Mouse (Mus musculus) ovary, adult 10 weeks (tissue): Measurements from ENCODE around the gene Ces2g. TPM values are rescaled to one million over a fixed set of nuclear protein-coding genes. Genes with fewer than 3 reads are reported as not detected.

Source experiments
- polyA plus RNA-seq: library from polyadenylated mRNA; stranded (reverse); fragments of 350-450 nt; fragmentation: Illumina TruSeq; extraction: RNeasy Lipid Tissue Mini Kit (QIAGEN cat#74804); gene quantifications from one replicate; pipeline ENCODE4 v1.2.3, GENCODE M21; 2014

Gene Ces2g
- polyA plus RNA-seq: 46.3 TPM

DNA sequence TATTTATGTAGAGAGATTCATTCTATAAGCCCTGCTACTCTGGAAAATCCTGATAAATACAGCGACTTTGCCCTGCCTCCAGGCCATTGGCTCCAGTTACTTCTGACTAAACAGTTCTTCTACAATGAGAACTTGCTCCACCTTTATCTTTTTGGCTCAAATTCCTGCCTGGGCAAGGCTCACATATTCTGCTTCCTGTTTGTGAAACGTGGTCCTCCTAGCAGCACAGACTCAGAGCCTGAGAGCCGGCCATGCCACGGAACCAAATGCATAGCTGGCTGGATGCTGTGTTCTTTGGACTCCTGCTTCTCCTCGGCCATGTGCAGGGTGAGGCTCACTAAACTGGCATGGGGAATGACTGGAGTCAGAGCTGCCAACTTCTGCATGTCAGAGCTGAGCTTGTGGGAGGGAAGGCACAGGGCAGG is at the start of gene Ces2g:
TSS of gene Ces2g (plus strand) at position 182 of the 425 bp plus-strand sequence.

GRCm38 (mm10) chr8:104925972-104926596 is 35.4 kb upstream of the Ces2g start, which contains the start of gene Ces2e:
Gene Ces2e (plus strand): TSS chr8:104926260.

DNA sequence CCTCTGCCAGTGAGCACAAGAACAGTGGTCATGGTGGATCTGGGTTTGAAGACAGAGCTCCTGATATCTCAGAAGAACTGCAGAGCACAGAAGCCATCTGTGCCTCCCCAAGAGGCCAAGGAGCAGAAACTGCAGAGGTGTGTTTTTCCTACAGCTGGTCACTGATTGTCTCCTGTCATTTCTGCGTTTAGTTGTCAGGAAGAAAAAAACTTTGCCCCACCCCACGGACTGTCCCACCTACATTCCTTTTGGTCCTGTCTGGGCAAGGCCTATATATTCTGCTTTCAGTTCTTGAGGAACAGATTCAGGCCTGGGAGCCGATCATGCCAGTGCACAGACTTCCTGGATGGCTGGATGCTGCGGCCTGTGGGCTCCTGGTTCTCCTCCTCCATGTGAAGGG is 14.5 kb upstream of the Ces2g start, which contains the start of gene Ces2f:
TSS of gene Ces2f (plus strand) at position 301 of the 400 bp plus-strand sequence.

DNA sequence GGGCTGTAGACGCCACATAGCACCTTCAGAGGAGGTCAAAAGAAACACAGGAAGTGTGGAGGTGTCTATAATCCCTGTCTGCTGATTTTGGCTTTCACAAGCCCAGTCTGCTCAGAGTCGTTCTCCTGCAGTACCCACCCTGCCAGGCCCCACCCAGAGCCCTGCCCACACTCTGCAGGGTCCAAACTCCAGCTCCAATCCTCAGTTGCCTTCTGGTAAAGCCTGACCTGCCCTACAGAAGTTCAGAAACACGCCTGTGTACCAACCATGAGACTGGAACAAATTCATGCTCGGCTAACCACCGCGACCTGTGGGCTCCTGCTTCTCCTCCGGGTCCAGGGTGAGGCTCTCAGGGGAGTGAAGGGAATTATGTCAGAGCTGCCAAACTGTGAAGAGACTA is 39.1 kb downstream of the Ces2g start, which contains the start of gene Ces2h:
TSS of gene Ces2h (plus strand) at position 268 of the 400 bp plus-strand sequence.

Other genes with a start within 250 kb of the Ces2g start
- gene Ces2a, start 227.7 kb upstream of the Ces2g start, polyA plus RNA-seq: not detected
- gene Ces2b, start 130.1 kb upstream of the Ces2g start, polyA plus RNA-seq: 0.17 TPM
- gene Ces2c, start 114.7 kb upstream of the Ces2g start, polyA plus RNA-seq: not detected
- gene Ces2e, start 35.5 kb upstream of the Ces2g start, polyA plus RNA-seq: 4.4 TPM
- not detected for gene Ces2f, start 14.4 kb upstream of the Ces2g start, polyA plus RNA-seq
- gene Ces2h, start 39.1 kb downstream of the Ces2g start, polyA plus RNA-seq: not detected
- not detected for gene Ces3a, start 86.9 kb downstream of the Ces2g start, polyA plus RNA-seq
- gene Ces3b, start 122.0 kb downstream of the Ces2g start, polyA plus RNA-seq: not detected
- not detected for gene Ces4a, start 170.1 kb downstream of the Ces2g start, polyA plus RNA-seq
- 456 TPM for gene Cbfb, start 209.0 kb downstream of the Ces2g start, polyA plus RNA-seq